Mouse (Mus musculus) MEL (cell line): ENCODE measurements around the gene Krt78. TPM values are rescaled to one million over a fixed set of nuclear protein-coding genes. Genes with fewer than 3 reads are reported as not detected.

Experiments
- DNase-seq: peaks from one replicate; pipeline ENCODE4 v3.0.0; 2011; ENCODE audit warnings: low read depth, low spot score
- H3K27ac ChIP-seq: 2 replicates; pipeline ENCODE4 v1.5.1; 2012; ENCODE audit warnings: low read depth, mild to moderate bottlenecking, control low read depth, low read length, moderate library complexity; ENCODE audit not compliant: control insufficient read depth
- H3K27me3 ChIP-seq, 2 experiments: fragments of 150-350 bp in 1 of 2; sonication (generic) in 1 of 2; 2 replicates each; pipeline ENCODE4 v1.6.1; 2012; ENCODE audit warnings: low read length in 2 of 2, mild to moderate bottlenecking in 2 of 2, improper control_type of control experiment in 1 of 2, moderate library complexity in 1 of 2; ENCODE audit not compliant: insufficient read depth in 2 of 2, control insufficient read depth in 1 of 2
- H3K36me3 ChIP-seq, 2 experiments: 2 replicates each; pipeline ENCODE4 v1.6.1; 2012 to 2014; ENCODE audit warnings: low read length in 2 of 2, improper control_type of control experiment in 1 of 2, inconsistent platforms in 1 of 2, mild to moderate bottlenecking in 1 of 2; ENCODE audit not compliant: insufficient read depth in 2 of 2, control insufficient read depth in 1 of 2
- H3K4me1 ChIP-seq, 2 experiments: fragments of 150-350 bp in 1 of 2; sonication (generic) in 1 of 2; 2 replicates each; pipeline ENCODE4 v1.6.1; 2012; ENCODE audit warnings: low read length in 2 of 2, improper control_type of control experiment in 1 of 2, mild to moderate bottlenecking in 1 of 2; ENCODE audit not compliant: insufficient read depth in 2 of 2, control insufficient read depth in 1 of 2
- H3K4me3 ChIP-seq, 2 experiments: fragments of 150-350 bp in 1 of 2; sonication (generic) in 1 of 2; 2 replicates each; pipeline ENCODE4 v1.5.1; 2012; ENCODE audit warnings: low read depth in 2 of 2, low read length in 2 of 2, mild to moderate bottlenecking in 2 of 2, moderate library complexity in 2 of 2, control low read depth in 1 of 2, improper control_type of control experiment in 1 of 2; ENCODE audit not compliant: control insufficient read depth in 1 of 2, insufficient read depth in 1 of 2
- H3K79me2 ChIP-seq: 2 replicates; pipeline ENCODE4 v1.6.1; 2012; ENCODE audit warnings: mild to moderate bottlenecking, low read length, moderate library complexity; ENCODE audit not compliant: control insufficient read depth, poor library complexity, insufficient read depth
- H3K9ac ChIP-seq: 2 replicates; pipeline ENCODE4 v1.6.1; 2012; ENCODE audit warnings: low read depth, mild to moderate bottlenecking, control low read depth, low read length, moderate library complexity; ENCODE audit not compliant: control insufficient read depth, poor library complexity, severe bottlenecking
- H3K9me3 ChIP-seq: fragments of 150-350 bp; sonication (generic); replicated peaks from 2 replicates; pipeline ENCODE4 v1.6.1; 2012; ENCODE audit warnings: mild to moderate bottlenecking, low read length, improper control_type of control experiment, moderate library complexity; ENCODE audit not compliant: insufficient read depth
- CHD1 ChIP-seq: IDR thresholded peaks from 2 replicates; pipeline ENCODE4 v1.6.1; 2012; ENCODE audit warnings: low read depth, mild to moderate bottlenecking, inconsistent platforms, low read length, improper control_type of control experiment
- CHD2 ChIP-seq: IDR thresholded peaks from 2 replicates; pipeline ENCODE4 v1.6.1; 2011; ENCODE audit warnings: low read length, improper control_type of control experiment
- CTCF ChIP-seq, 3 experiments: IDR thresholded peaks in 2 of 3; conservative IDR thresholded peaks in 1 of 3; 2 replicates each; pipeline ENCODE4 v1.5.1; 2011 to 2012; ENCODE audit warnings: low read length in 3 of 3, low read depth in 2 of 3, mild to moderate bottlenecking in 2 of 3, improper control_type of control experiment in 1 of 3, inconsistent platforms in 1 of 3, mixed read lengths in 1 of 3, moderate library complexity in 1 of 3; ENCODE audit not compliant: control insufficient read depth in 1 of 3, insufficient read depth in 1 of 3, poor library complexity in 1 of 3, severe bottlenecking in 1 of 3
- E2F4 ChIP-seq: IDR thresholded peaks from 2 replicates; pipeline ENCODE4 v1.6.1; 2011; ENCODE audit warnings: low read depth, low read length, improper control_type of control experiment, borderline replicate concordance
- ELF1 ChIP-seq: IDR thresholded peaks from 2 replicates; pipeline ENCODE4 v1.6.1; 2014; ENCODE audit warnings: low read depth, mild to moderate bottlenecking, inconsistent platforms, low read length, improper control_type of control experiment, moderate library complexity
- GABPA ChIP-seq: IDR thresholded peaks from 2 replicates; pipeline ENCODE4 v1.6.1; 2012; ENCODE audit warnings: low read depth, mild to moderate bottlenecking, inconsistent platforms, low read length, improper control_type of control experiment, moderate library complexity
- HCFC1 ChIP-seq: IDR thresholded peaks from 2 replicates; pipeline ENCODE4 v1.6.1; 2012; ENCODE audit warnings: low read depth, mild to moderate bottlenecking, inconsistent platforms, low read length, improper control_type of control experiment, moderate library complexity
- JUND ChIP-seq: IDR thresholded peaks from 2 replicates; pipeline ENCODE4 v1.6.1; 2011; ENCODE audit warnings: low read depth, mild to moderate bottlenecking, improper control_type of control experiment, low read length
- MAFK ChIP-seq: IDR thresholded peaks from 2 replicates; pipeline ENCODE4 v1.6.1; 2011; ENCODE audit warnings: low read depth, mild to moderate bottlenecking, low read length, improper control_type of control experiment, borderline replicate concordance
- MAX ChIP-seq: IDR thresholded peaks from 2 replicates; pipeline ENCODE4 v1.6.1; 2011; ENCODE audit warnings: low read length, improper control_type of control experiment
- MAZ ChIP-seq: IDR thresholded peaks from 2 replicates; pipeline ENCODE4 v1.6.1; 2012; ENCODE audit warnings: low read depth, mild to moderate bottlenecking, inconsistent platforms, low read length, improper control_type of control experiment
- MEF2A ChIP-seq: IDR thresholded peaks from 2 replicates; pipeline ENCODE4 v1.6.1; 2014; ENCODE audit warnings: low read depth, mild to moderate bottlenecking, inconsistent platforms, low read length, improper control_type of control experiment; ENCODE audit not compliant: poor library complexity, insufficient replicate concordance, severe bottlenecking; ENCODE audit errors: extremely low read depth
- MXI1 ChIP-seq: IDR thresholded peaks from 2 replicates; pipeline ENCODE4 v1.6.1; 2011; ENCODE audit warnings: mild to moderate bottlenecking, low read depth, low read length, improper control_type of control experiment
- NELFE ChIP-seq: IDR thresholded peaks from 2 replicates; pipeline ENCODE4 v1.6.1; 2011; ENCODE audit warnings: low read depth, low read length, improper control_type of control experiment
- POLR2A ChIP-seq, 2 experiments: IDR thresholded peaks; 2 replicates each; pipeline ENCODE4 v1.6.1; 2011 to 2012; ENCODE audit warnings: low read length in 2 of 2, mild to moderate bottlenecking in 2 of 2, control low read depth in 1 of 2, improper control_type of control experiment in 1 of 2, low read depth in 1 of 2, moderate library complexity in 1 of 2; ENCODE audit not compliant: control insufficient read depth in 1 of 2, insufficient read depth in 1 of 2, poor library complexity in 1 of 2
- RAD21 ChIP-seq: IDR thresholded peaks from 2 replicates; pipeline ENCODE4 v1.6.1; 2011; ENCODE audit warnings: mild to moderate bottlenecking, low read depth, low read length, improper control_type of control experiment
- RCOR1 ChIP-seq: IDR thresholded peaks from 2 replicates; pipeline ENCODE4 v1.6.1; 2012; ENCODE audit warnings: low read depth, mild to moderate bottlenecking, inconsistent platforms, low read length, improper control_type of control experiment
- TAL1 ChIP-seq: IDR thresholded peaks from 2 replicates; pipeline ENCODE4 v1.6.1; 2012; ENCODE audit warnings: mild to moderate bottlenecking, inconsistent platforms, low read length, moderate library complexity, mixed read lengths
- TBP ChIP-seq: IDR thresholded peaks from 2 replicates; pipeline ENCODE4 v1.8.0; 2011; ENCODE audit warnings: low read depth, low read length, improper control_type of control experiment
- UBTF ChIP-seq: IDR thresholded peaks from 2 replicates; pipeline ENCODE4 v1.6.1; 2012; ENCODE audit warnings: low read depth, mild to moderate bottlenecking, inconsistent platforms, low read length, improper control_type of control experiment, moderate library complexity, borderline replicate concordance; ENCODE audit not compliant: insufficient read depth
- USF1 ChIP-seq: IDR thresholded peaks from 2 replicates; pipeline ENCODE4 v1.6.1; 2014; ENCODE audit warnings: low read depth, mild to moderate bottlenecking, inconsistent platforms, low read length, improper control_type of control experiment, moderate library complexity
- ZC3H11A ChIP-seq: IDR thresholded peaks from 2 replicates; pipeline ENCODE4 v1.6.1; 2012; ENCODE audit warnings: low read depth, mild to moderate bottlenecking, inconsistent platforms, low read length, improper control_type of control experiment
- ZKSCAN1 ChIP-seq: IDR thresholded peaks from 2 replicates; pipeline ENCODE4 v1.6.1; 2012; ENCODE audit warnings: low read depth, mild to moderate bottlenecking, inconsistent platforms, low read length, improper control_type of control experiment, moderate library complexity
- ZMIZ1 ChIP-seq: IDR thresholded peaks from 2 replicates; pipeline ENCODE4 v1.6.1; 2012; ENCODE audit warnings: low read depth, mild to moderate bottlenecking, inconsistent platforms, low read length, improper control_type of control experiment, moderate library complexity
- ZNF384 ChIP-seq: IDR thresholded peaks from 2 replicates; pipeline ENCODE4 v1.6.1; 2012; ENCODE audit warnings: low read depth, mild to moderate bottlenecking, inconsistent platforms, low read length, improper control_type of control experiment
- polyA plus RNA-seq, 2 experiments: library from polyadenylated mRNA; stranded (reverse) in 1 of 2; unstranded in 1 of 2; fragments of >175 nt in 1 of 2; fragments of >200 nt in 1 of 2; gene quantifications; 2 replicates each; pipeline versions ENCODE4 v1.2.1 to v1.2.4; 2012; ENCODE audit warnings: low replicate concordance in 2 of 2, low read depth in 1 of 2; ENCODE audit not compliant: insufficient read length in 2 of 2, insufficient read depth in 1 of 2, missing spikeins in 1 of 2
- total RNA-seq: library from RNA; depleted of rRNA; stranded (reverse); fragments of 300-350 nt; gene quantifications from 2 replicates; pipeline ENCODE4 v1.2.3, GENCODE M21; 2012; rRNA removed

Gene Krt78
- total RNA-seq (0.08 and 0.13 TPM in 2 replicates), polyA plus RNA-seq (under 1 TPM in 1 of 2 experiments, not detected in 1; 0.17 TPM)

- no peaks in the 10 kb centered on the region for H3K4me1 ChIP-seq
- H3K79me2 ChIP-seq, result no peaks in the 10 kb centered on the region
- H3K9ac ChIP-seq, result no peak within 1 kb of the TSS
- H3K27ac ChIP-seq, result no peak within 1 kb of the TSS
- no peaks in the 10 kb centered on the region for H3K9me3 ChIP-seq
- H3K4me3 ChIP-seq, result no peak within 1 kb of the TSS
- H3K27me3 ChIP-seq, result no peaks in the 10 kb centered on the region
- H3K36me3 ChIP-seq, result no peaks in the 10 kb centered on the region
- no peak for DNase-seq
- TF ChIP-seq POLR2A (IDR thresholded peaks at IDR 0.05; ENCODE audit: control insufficient read depth in 1 of 2, insufficient read depth in 1 of 2, low read depth in 1 of 2, low read length in 2 of 2, poor library complexity in 1 of 2) (no peak), MAZ (no peak), CTCF (IDR thresholded peaks at IDR 0.05 in 2 of 3, conservative IDR thresholded peaks at IDR 0.05 in 1 of 3; ENCODE audit: control insufficient read depth in 1 of 3, insufficient read depth in 1 of 3, low read depth in 2 of 3, low read length in 3 of 3, poor library complexity in 1 of 3, severe bottlenecking in 1 of 3) (no peak), ELF1 (no peak), GABPA (no peak), NELFE (no peak), MXI1 (no peak), E2F4 (no peak), CHD2 (no peak), MAFK (no peak), USF1 (no peak), HCFC1 (no peak), JUND (no peak), CHD1 (no peak)
Observed at GRCm38 (mm10) chr15:101954187-101954586, at the start of gene Krt78. Gene Krt78, minus strand, starts transcription at chr15:101954287.

- Histone ChIP-seq H3K9ac (no peak overlapping the region), H3K4me3 (no peak overlapping the region), H3K27ac (no peak overlapping the region), H3K27me3 (peaks cover 0 to 1% of the 10 kb centered on the region in 2 experiments; a peak in 1 of 4 replicates), H3K79me2 (no peaks in the 10 kb centered on the region), H3K36me3 (peaks cover 0 to 7% of the 10 kb centered on the region in 2 experiments; a peak in 2 of 4 replicates), H3K4me1 (peaks cover 0 to 9% of the 10 kb centered on the region in 2 experiments; a peak in 3 of 4 replicates)
- no peak for DNase-seq
- TF ChIP-seq ZC3H11A (no peak), MAX (no peak), RCOR1 (no peak), TAL1 (no peak), POLR2A (IDR thresholded peaks at IDR 0.05; ENCODE audit: control insufficient read depth in 1 of 2, insufficient read depth in 1 of 2, low read depth in 1 of 2, low read length in 2 of 2, poor library complexity in 1 of 2) (no peak), USF1 (no peak), GABPA (no peak), MEF2A (no peak), RAD21 (no peak), ZKSCAN1 (no peak), TBP (no peak), UBTF (no peak), CTCF (IDR thresholded peaks at IDR 0.05 in 2 of 3, conservative IDR thresholded peaks at IDR 0.05 in 1 of 3; ENCODE audit: control insufficient read depth in 1 of 3, insufficient read depth in 1 of 3, low read depth in 2 of 3, low read length in 3 of 3, poor library complexity in 1 of 3, severe bottlenecking in 1 of 3) (no peak), ZNF384 (no peak), ZMIZ1 (no peak)
- TF ChIP-seq, all 39 proteins: peak for 0
- H3K9me3 ChIP-seq, result no peaks in the 10 kb centered on the region
Observed at GRCm38 (mm10) chr15:102003516-102003915, 49.4 kb upstream of the Krt78 start.
